Mouse (Mus musculus) testis, adult 2 months (tissue): ENCODE results near the gene Trip12.

ENCODE experiments used
- CTCF ChIP-seq: fragments of 200-500 bp; IDR thresholded peaks from 2 replicates; pipeline ENCODE4 v1.5.1; 2012; ENCODE audit warnings: low read depth, mild to moderate bottlenecking, inconsistent platforms, low read length, moderate library complexity; ENCODE audit not compliant: control insufficient read depth, insufficient read depth, insufficient replicate concordance
- POLR2A ChIP-seq: fragments of 200-500 bp; IDR thresholded peaks from 2 replicates; pipeline ENCODE4 v1.6.1; 2012; ENCODE audit warnings: low read depth, mild to moderate bottlenecking, inconsistent platforms, low read length, moderate library complexity; ENCODE audit not compliant: control insufficient read depth

- TF ChIP-seq CTCF: no peak
- TF ChIP-seq POLR2A: 0 out of 2 replicates have a peak, but pooled peaks have one; percentile 23
These were observed 130.9 kb downstream of the Trip12 start for GRCm38 (mm10) chr1:84709406-84709805.
